Mouse (Mus musculus) MEL (cell line): ENCODE measurements at regions not wholly inside any gene's neighbourhood (a gene's known extent, or its start where the extent isn't known, plus 50 kb on each side); places are given as distances from the start of the nearest gene placed in this dataset.

Source experiments
- CHD2 ChIP-seq: IDR thresholded peaks from 2 replicates; pipeline ENCODE4 v1.6.1; 2011; ENCODE audit warnings: low read length, improper control_type of control experiment
- CTCF ChIP-seq, 3 experiments: IDR thresholded peaks in 2 of 3; conservative IDR thresholded peaks in 1 of 3; 2 replicates each; pipeline ENCODE4 v1.5.1; 2011 to 2012; ENCODE audit warnings: low read length in 3 of 3, low read depth in 2 of 3, mild to moderate bottlenecking in 2 of 3, improper control_type of control experiment in 1 of 3, inconsistent platforms in 1 of 3, mixed read lengths in 1 of 3, moderate library complexity in 1 of 3; ENCODE audit not compliant: control insufficient read depth in 1 of 3, insufficient read depth in 1 of 3, poor library complexity in 1 of 3, severe bottlenecking in 1 of 3
- EP300 ChIP-seq, 2 experiments: IDR thresholded peaks; 2 replicates each; pipeline ENCODE4 v1.6.1; 2011; ENCODE audit warnings: improper control_type of control experiment in 2 of 2, low read length in 2 of 2, low read depth in 1 of 2, mild to moderate bottlenecking in 1 of 2
- MAX ChIP-seq: IDR thresholded peaks from 2 replicates; pipeline ENCODE4 v1.6.1; 2011; ENCODE audit warnings: low read length, improper control_type of control experiment
- MXI1 ChIP-seq: IDR thresholded peaks from 2 replicates; pipeline ENCODE4 v1.6.1; 2011; ENCODE audit warnings: mild to moderate bottlenecking, low read depth, low read length, improper control_type of control experiment
- POLR2A ChIP-seq, 2 experiments: IDR thresholded peaks; 2 replicates each; pipeline ENCODE4 v1.6.1; 2011 to 2012; ENCODE audit warnings: low read length in 2 of 2, mild to moderate bottlenecking in 2 of 2, control low read depth in 1 of 2, improper control_type of control experiment in 1 of 2, low read depth in 1 of 2, moderate library complexity in 1 of 2; ENCODE audit not compliant: control insufficient read depth in 1 of 2, insufficient read depth in 1 of 2, poor library complexity in 1 of 2

GRCm38 (mm10) chr8:118189226-118189625 lies 94.3 kb upstream of the Cdh13 start:
- no peak for TF ChIP-seq POLR2A (IDR thresholded peaks at IDR 0.05; ENCODE audit: control insufficient read depth in 1 of 2, insufficient read depth in 1 of 2, low read depth in 1 of 2, low read length in 2 of 2, poor library complexity in 1 of 2)
- no peak for TF ChIP-seq EP300 (IDR thresholded peaks at IDR 0.05; ENCODE audit: low read depth in 1 of 2, low read length in 2 of 2)
- no peak for TF ChIP-seq CTCF (IDR thresholded peaks at IDR 0.05 in 2 of 3, conservative IDR thresholded peaks at IDR 0.05 in 1 of 3; ENCODE audit: control insufficient read depth in 1 of 3, insufficient read depth in 1 of 3, low read depth in 2 of 3, low read length in 3 of 3, poor library complexity in 1 of 3, severe bottlenecking in 1 of 3)
- TF ChIP-seq MAX, result no peak
- TF ChIP-seq MXI1, result no peak
- no peak for TF ChIP-seq CHD2
